Mouse (Mus musculus): ENCODE measurements around the gene Sec11a.
"Not testable (repeated sequence)": the region's sequence is repeated elsewhere in the genome, so short reads cannot be mapped to it uniquely, and the experiment has no call there.

The Sec11a gene

GRCm38 (mm10) chr7:80956891-80957290, 9.3 kb upstream of the Sec11a start:
- no peak for DNase-seq (ENCODE audit: low read depth)

GRCm38 (mm10) chr7:80954251-80954650, 6.7 kb upstream of the Sec11a start:
- DNase-seq (ENCODE audit: low read depth), result no peak

- DNase-seq (ENCODE audit: low read depth), result no peak
Measured at GRCm38 (mm10) chr7:80952140-80952539, 4.6 kb upstream of the Sec11a start.

GRCm38 (mm10) chr7:80951461-80951860, 3.9 kb upstream of the Sec11a start:
- no peak for DNase-seq (ENCODE audit: low read depth)

GRCm38 (mm10) chr7:80939808-80940207, 7.8 kb downstream of the Sec11a start:
- no peak for DNase-seq (ENCODE audit: low read depth)

- not testable (repeated sequence) for DNase-seq (ENCODE audit: low read depth)
Measured at GRCm38 (mm10) chr7:80937304-80937666, 10.3 kb downstream of the Sec11a start.

- not testable (repeated sequence) for DNase-seq (ENCODE audit: low read depth)
Measured at GRCm38 (mm10) chr7:80936617-80937303, 10.8 kb downstream of the Sec11a start.

GRCm38 (mm10) chr7:80935834-80936233, 11.7 kb downstream of the Sec11a start:
- DNase-seq (ENCODE audit: low read depth), result no peak

- DNase-seq (ENCODE audit: low read depth), result no peak
Measured at GRCm38 (mm10) chr7:80932777-80933176, 14.8 kb downstream of the Sec11a start.

- no peak for DNase-seq (ENCODE audit: low read depth)
Measured at GRCm38 (mm10) chr7:80931618-80932207, 15.9 kb downstream of the Sec11a start.

GRCm38 (mm10) chr7:80923165-80923564, 24.4 kb downstream of the Sec11a start:
- no peak for DNase-seq (ENCODE audit: low read depth)

GRCm38 (mm10) chr7:80919647-80920008, 28.0 kb downstream of the Sec11a start:
- no peak for DNase-seq (ENCODE audit: low read depth)

GRCm38 (mm10) chr7:80918982-80919646, 28.5 kb downstream of the Sec11a start:
- no peak for DNase-seq (ENCODE audit: low read depth)

- no peak for DNase-seq (ENCODE audit: low read depth)
Measured at GRCm38 (mm10) chr7:80917916-80918465, 29.6 kb downstream of the Sec11a start.

GRCm38 (mm10) chr7:80912496-80912895, 35.1 kb downstream of the Sec11a start:
- DNase-seq (ENCODE audit: low read depth), result no peak

GRCm38 (mm10) chr7:80911053-80911452, 36.5 kb downstream of the Sec11a start:
- DNase-seq (ENCODE audit: low read depth), result no peak

GRCm38 (mm10) chr7:80904921-80905515, 42.6 kb downstream of the Sec11a start, which contains the start of gene Nmb:
Nmb (minus strand) TSS chr7:80905076.
- DNase-seq (ENCODE audit: low read depth), result peak; percentile 33

- no peak for DNase-seq (ENCODE audit: low read depth)
Measured at GRCm38 (mm10) chr7:80903625-80904422, 43.8 kb downstream of the Sec11a start.

GRCm38 (mm10) chr7:80901541-80902274, 45.9 kb downstream of the Sec11a start:
- no peak for DNase-seq (ENCODE audit: low read depth)

GRCm38 (mm10) chr7:80900944-80901501, 46.6 kb downstream of the Sec11a start, which contains the start of gene Wdr73:
Wdr73 (minus strand) TSS chr7:80901269.
- peak; percentile 88 for DNase-seq (ENCODE audit: low read depth)

GRCm38 (mm10) chr7:80897721-80898120, 49.9 kb downstream of the Sec11a start:
- no peak for DNase-seq (ENCODE audit: low read depth)

Data from c-Kit-positive CD71-positive TER-119-negative erythroid progenitor cells, embryonic 14.5 days (primary cell).